Mouse (Mus musculus) hematopoietic stem cell, adult 5-6 weeks (primary cell): ENCODE measurements around the gene Gm12184. TPM values are rescaled to one million over a fixed set of nuclear protein-coding genes. Genes with fewer than 3 reads are reported as not detected.
"Not testable (repeated sequence)": the region's sequence is repeated elsewhere in the genome, so short reads cannot be mapped to it uniquely, and the experiment has no call there.

Experiments
- ATAC-seq, 2 experiments: fragments of 125-278 bp in 1 of 2; replicated peaks in 1 of 2; 2 replicates each; pipeline ENCODE4 v1.8.0; 2016 to 2017; ENCODE audit warnings: inconsistent platforms in 2 of 2, mild to moderate bottlenecking in 2 of 2, moderate number of reproducible peaks in 2 of 2, low read depth in 1 of 2, moderate TSS enrichment in 1 of 2; ENCODE audit not compliant: low FRiP score in 2 of 2, poor library complexity in 2 of 2, severe bottlenecking in 2 of 2, insufficient read depth in 1 of 2, low TSS enrichment in 1 of 2
- total RNA-seq: library from RNA; stranded (forward); fragments of 172-1452, 232-1000 nt; gene quantifications from 2 replicates; pipeline ENCODE4 v1.2.3, GENCODE M21; 2017

Gene Gm12184
- 19.9 and 23.2 TPM in 2 replicates for total RNA-seq

GRCm38 (mm10) chr11:48825979-48826751 is at the start of gene Gm12184, which contains the start of gene Trim7:
TSS of gene Gm12184 (minus strand) at chr11:48826655.
TSS of gene Trim7 (plus strand) at chr11:48826140.
- peak; percentile 20 to 36; a peak in 3 of 4 replicates for ATAC-seq

- not testable (repeated sequence) for ATAC-seq
Measured at GRCm38 (mm10) chr11:48875343-48875837, 48.9 kb upstream of the Gm12184 start.

DNA sequence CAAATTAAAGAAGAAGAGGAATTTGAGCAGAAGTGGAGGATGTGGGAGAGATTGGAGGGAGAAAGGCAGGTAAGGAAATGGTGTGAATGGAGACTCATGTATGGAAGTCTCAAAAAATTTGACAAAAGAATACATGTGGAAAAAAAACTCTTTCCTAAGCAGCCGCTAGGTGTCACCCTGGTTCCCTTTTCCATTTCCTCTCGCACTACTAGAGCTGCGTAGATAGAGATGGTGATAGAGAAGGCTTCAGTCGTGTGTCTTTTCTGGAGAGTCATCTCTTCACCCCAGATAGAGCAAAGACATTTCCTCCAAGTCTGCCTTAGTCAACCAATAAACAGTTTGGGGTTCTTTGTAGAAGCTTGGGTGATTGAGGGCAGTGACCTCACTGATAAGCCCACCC is 48.0 kb upstream of the Gm12184 start:
- peak; percentile 29 to 37 for ATAC-seq

DNA sequence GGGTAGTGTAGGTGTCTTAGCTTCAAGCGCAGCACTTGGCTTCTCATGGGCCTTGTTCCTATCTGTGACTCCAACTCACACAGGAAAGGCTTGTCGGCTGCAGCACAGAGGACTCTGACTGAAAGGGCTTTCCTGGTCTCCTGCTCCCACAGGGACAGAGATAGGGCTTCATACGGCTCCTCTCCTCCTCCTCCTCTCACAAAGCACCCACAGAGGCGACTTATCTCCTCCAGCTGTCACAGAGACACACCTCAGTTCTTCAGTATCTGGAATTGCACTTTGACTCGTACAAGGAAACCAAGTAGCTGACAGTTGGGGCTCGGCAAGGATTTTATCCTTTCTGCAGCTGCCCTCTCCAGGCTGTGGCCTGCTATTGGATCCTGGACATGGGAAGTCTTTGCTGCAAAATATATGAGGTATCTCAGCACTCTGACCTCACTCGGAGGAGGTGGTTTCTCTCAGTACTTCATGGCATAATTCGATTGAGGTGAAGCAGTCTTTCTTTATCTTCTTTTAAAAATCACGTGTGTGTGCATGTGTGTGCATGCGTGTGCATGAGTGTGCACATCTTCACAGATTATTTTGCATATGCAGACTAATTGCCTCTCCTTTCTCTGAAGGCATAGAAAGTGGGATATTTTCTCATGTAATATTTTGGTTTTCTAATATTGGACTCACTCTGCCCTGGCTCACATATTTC is 47.3 kb upstream of the Gm12184 start:
- no peak for ATAC-seq

GRCm38 (mm10) chr11:48872695-48873300 is 46.3 kb upstream of the Gm12184 start:
- no peak for ATAC-seq

GRCm38 (mm10) chr11:48871817-48872541 is 45.5 kb upstream of the Gm12184 start:
- peak; percentile 13 to 40 for ATAC-seq

DNA sequence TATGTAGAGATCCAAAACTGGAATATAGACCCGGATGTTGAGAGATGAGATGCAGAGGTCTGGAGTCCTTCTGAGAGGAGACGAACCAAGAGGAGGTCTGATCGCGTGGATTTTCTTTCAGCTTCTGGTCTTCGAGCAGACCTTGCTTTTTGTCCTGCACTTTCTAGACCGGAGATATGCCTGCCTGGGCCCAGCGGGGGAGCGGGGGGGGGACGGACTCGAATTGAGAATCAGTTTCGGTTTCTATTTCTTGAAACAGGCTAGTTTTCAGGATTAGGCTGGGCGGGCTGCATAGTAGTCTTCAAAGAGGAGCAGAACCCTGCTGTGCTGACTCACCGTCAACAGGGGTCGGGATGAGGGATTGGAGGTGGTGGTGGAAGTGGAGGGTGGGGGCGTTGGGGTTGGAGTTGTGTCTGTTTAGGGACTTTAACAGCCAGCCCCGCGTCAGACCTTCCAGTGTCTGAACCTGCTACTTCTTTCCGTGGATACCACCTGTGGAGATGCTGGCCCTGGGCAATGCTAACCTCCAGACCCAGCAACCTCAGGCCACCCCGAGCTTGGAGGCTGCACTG is 44.8 kb upstream of the Gm12184 start, which contains the start of gene Irgm1:
Irgm1 (minus strand) TSS at position 483 of the 572 bp plus-strand sequence.
- ATAC-seq: peak; percentile 49 to 51

DNA sequence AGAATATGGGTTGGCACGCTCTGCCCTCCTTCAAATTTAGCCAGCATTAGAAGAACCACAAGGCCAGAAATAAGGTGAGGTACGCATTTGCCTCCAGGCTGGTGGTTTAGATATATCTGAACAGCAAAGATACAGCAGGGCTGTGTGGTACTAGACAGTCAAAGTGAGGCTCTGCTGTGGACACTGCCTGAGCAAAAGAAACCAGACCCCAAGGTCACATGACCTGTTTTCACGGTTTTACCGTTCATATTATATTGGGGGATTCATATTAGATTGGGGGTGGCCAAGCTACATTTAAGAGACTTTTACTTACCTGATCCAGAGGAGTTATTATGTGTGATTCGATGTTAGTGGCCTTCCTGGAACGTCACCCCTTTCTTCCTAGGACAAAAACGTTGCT is 44.3 kb upstream of the Gm12184 start:
- ATAC-seq: no peak

DNA sequence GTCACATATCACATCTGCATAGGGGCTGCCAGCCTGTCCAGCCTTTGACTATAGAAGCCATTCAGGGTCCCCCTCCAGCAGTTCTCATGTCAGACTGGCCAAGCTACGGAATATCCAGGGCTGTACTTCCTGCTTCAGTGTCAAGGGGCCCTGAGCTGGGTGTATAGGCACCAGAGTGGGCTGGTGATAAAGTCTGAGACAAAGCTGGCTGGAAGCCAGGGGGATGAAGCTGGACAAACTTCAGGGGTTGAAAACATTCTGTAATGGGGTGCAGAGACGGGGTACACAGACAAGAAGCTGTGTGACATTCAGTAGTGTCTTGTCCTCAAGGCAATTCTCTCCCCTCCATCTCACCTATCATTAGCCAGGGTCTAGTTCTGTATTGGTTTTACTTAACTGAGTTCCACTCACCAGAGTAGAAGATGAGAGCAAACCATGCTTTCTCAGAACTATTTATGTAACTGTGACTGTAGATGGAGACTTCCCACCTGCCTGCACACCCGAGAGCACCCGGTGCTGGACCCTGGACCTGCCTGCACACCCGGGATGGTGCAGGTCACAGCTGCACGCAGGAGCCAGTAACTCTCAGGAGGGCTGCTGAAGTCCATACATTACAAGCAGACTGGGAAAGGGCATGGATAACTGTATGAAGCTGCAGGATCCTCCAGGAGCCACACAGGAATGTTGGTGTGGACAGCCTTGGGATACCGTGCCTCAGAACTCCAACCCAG is 43.1 kb upstream of the Gm12184 start:
- ATAC-seq: no peak

GRCm38 (mm10) chr11:48866481-48866880 is 40.0 kb upstream of the Gm12184 start:
- ATAC-seq: no peak

DNA sequence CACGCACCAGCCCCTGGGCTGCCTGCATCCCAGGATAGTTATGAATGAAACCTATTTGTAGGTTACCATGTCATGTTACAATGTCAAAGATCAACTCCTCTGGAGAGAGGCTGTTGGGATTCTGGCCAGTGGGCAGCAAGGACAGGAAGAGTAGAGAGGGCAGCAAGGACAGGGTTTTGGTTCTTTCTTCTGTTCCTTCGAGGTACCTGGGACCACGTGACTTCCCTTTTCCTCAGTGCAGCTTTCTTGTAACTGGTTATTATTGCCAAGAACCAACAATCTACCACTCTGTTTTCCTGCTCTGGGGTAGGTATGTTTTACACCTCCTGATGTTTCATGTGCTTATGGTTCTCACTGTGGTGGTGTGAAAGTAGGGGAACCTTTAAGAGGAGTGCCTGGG is 37.4 kb upstream of the Gm12184 start:
- ATAC-seq: 0 out of 4 replicates have a peak, but pooled peaks of 1 of the 2 experiments have one; percentile 18

DNA sequence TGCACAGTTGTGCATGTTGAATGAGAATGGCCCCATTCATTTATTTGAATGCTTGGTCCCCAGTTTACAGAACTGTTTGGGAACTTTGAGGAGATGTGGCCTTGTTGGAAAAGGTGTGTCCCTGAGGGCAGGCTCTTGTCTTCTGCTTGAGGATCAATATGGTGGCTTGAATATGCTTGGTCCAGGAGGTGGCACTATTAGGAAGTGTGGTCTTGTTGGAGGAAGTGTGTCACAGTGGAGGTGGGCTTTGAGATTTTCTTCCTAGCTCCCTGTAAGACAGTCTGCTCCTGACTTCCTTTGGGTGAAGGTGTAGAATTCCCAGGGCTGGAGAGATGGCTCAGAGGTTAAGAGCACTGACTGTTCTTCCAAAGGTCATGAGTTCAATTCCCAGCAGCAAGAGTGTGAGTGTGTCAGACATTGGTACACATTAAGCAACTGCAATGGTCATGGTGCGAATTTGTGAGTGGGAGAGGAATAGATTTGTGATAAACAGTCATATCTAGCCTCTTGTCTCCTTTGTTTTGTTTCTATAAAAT is 36.4 kb upstream of the Gm12184 start:
- ATAC-seq: no peak

- ATAC-seq: peak in 1 of 2 experiments; percentile 38; a peak in 1 of 4 replicates
Measured at GRCm38 (mm10) chr11:48859014-48859413, 32.6 kb upstream of the Gm12184 start.

DNA sequence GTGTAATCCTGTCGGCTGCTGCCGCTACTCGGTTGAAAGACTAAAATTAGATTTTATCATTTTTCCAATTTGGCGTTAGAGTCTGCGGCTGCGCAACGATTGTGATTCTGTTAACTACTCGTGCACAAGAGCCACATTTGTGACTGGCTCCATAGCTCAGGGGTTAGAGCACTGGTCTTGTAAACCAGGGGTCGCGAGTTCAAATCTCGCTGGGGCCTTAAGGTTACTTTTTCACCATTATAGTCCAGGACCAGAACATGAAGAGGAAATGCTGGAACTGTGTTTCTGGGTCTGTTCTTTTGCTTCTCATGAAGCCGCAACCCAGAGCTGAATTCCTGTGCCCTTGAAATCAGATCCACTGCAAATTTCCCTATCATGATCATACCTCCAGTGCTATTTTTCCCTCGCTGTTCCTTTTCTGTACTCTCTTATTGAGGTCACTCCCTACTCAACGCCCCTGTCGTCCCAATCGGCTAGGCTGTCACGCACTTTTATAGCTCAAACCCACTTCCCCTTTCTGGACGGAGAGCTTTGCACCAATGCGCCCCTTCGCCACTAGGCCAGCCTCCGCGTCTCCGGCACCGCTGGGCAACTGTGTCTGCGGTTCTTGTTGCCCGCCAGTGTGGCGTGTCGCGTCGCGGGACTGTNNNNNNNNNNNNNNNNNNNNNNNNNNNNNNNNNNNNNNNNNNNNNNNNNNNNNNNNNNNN is 27.2 kb upstream of the Gm12184 start:
- ATAC-seq: peak; percentile 63 to 65

- no peak for ATAC-seq
Measured at GRCm38 (mm10) chr11:48852624-48853473, 26.4 kb upstream of the Gm12184 start.
